Mouse (Mus musculus): ENCODE data around the gene Baiap2. TPM values are rescaled to one million over a fixed set of nuclear protein-coding genes. Genes with fewer than 3 reads are reported as not detected.

The Baiap2 gene
- total RNA-seq, 1 experiment from 2014 or later, result 20.8 TPM

GRCm38 (mm10) chr11:119947897-119948296, 5.3 kb downstream of the Baiap2 start:
- no peak for DNase-seq

- DNase-seq, result no peak
Measured at GRCm38 (mm10) chr11:119948305-119948704, 5.7 kb downstream of the Baiap2 start.

GRCm38 (mm10) chr11:119948803-119949202, 6.2 kb downstream of the Baiap2 start:
- peak; percentile 48 for DNase-seq

GRCm38 (mm10) chr11:119950535-119950934, 8.0 kb downstream of the Baiap2 start:
- peak; percentile 45 for DNase-seq

GRCm38 (mm10) chr11:119951326-119951725, 8.8 kb downstream of the Baiap2 start:
- no peak for DNase-seq

GRCm38 (mm10) chr11:119952429-119953224, 10.1 kb downstream of the Baiap2 start:
- peak; percentile 79 for DNase-seq

- no peak for DNase-seq
Measured at GRCm38 (mm10) chr11:119954233-119954632, 11.7 kb downstream of the Baiap2 start.

GRCm38 (mm10) chr11:119954749-119955337, 12.3 kb downstream of the Baiap2 start:
- DNase-seq, result no peak

GRCm38 (mm10) chr11:119955432-119955831, 12.9 kb downstream of the Baiap2 start:
- no peak for DNase-seq

GRCm38 (mm10) chr11:119956590-119956989, 14.0 kb downstream of the Baiap2 start:
- no peak for DNase-seq

GRCm38 (mm10) chr11:119958856-119959255, 16.3 kb downstream of the Baiap2 start:
- DNase-seq, result no peak

GRCm38 (mm10) chr11:119959714-119960113, 17.2 kb downstream of the Baiap2 start:
- no peak for DNase-seq

GRCm38 (mm10) chr11:119960671-119961070, 18.1 kb downstream of the Baiap2 start:
- DNase-seq, result no peak

GRCm38 (mm10) chr11:119961511-119961910, 18.9 kb downstream of the Baiap2 start:
- no peak for DNase-seq

GRCm38 (mm10) chr11:119965053-119965452, 22.5 kb downstream of the Baiap2 start:
- DNase-seq, result no peak

GRCm38 (mm10) chr11:119966294-119966693, 23.7 kb downstream of the Baiap2 start:
- DNase-seq, result no peak

- no peak for DNase-seq
Measured at GRCm38 (mm10) chr11:119967401-119967800, 24.8 kb downstream of the Baiap2 start.

- DNase-seq, result no peak
Measured at GRCm38 (mm10) chr11:119967892-119968291, 25.3 kb downstream of the Baiap2 start.

GRCm38 (mm10) chr11:119970021-119970851, 27.7 kb downstream of the Baiap2 start:
- DNase-seq, result no peak

GRCm38 (mm10) chr11:119973789-119974188, 31.2 kb downstream of the Baiap2 start:
- peak; percentile 63 for DNase-seq

- peak; percentile 71 for DNase-seq
Measured at GRCm38 (mm10) chr11:119975739-119976501, 33.4 kb downstream of the Baiap2 start.

GRCm38 (mm10) chr11:119978701-119979100, 36.1 kb downstream of the Baiap2 start:
- no peak for DNase-seq
